Mouse (Mus musculus) NIH3T3 (cell line): ENCODE data around the gene March6.

ENCODE experiments used
- DNase-seq: peaks from one replicate; pipeline ENCODE4 v3.0.0-alpha.2; 2012; ENCODE audit warnings: low read depth

Gene March6

GRCm38 (mm10) chr15:31414179-31414898 lies 116.5 kb downstream of the March6 start:
- no peak for DNase-seq

GRCm38 (mm10) chr15:31413662-31414061 lies 117.2 kb downstream of the March6 start:
- no peak for DNase-seq

GRCm38 (mm10) chr15:31412933-31413332 lies 117.9 kb downstream of the March6 start:
- no peak for DNase-seq

GRCm38 (mm10) chr15:31412436-31412835 lies 118.4 kb downstream of the March6 start:
- no peak for DNase-seq

GRCm38 (mm10) chr15:31407490-31407889 lies 123.4 kb downstream of the March6 start:
- no peak for DNase-seq

GRCm38 (mm10) chr15:31406881-31407280 lies 124.0 kb downstream of the March6 start:
- DNase-seq = no peak
